Mouse (Mus musculus) erythroblast, embryonic 14.5 days (primary cell): ENCODE results near the gene Mrgpre.

Experiments
- GATA1 ChIP-seq: IDR thresholded peaks from 2 replicates; pipeline ENCODE4 v1.6.1; 2012; ENCODE audit warnings: low read length, inconsistent platforms, mixed read lengths
- TAL1 ChIP-seq: IDR thresholded peaks from 3 replicates; pipeline ENCODE4 v1.6.1; 2012; ENCODE audit warnings: low read length, inconsistent platforms, mixed read lengths

GRCm38 (mm10) chr7:143829504-143830331, 45.4 kb upstream of the Mrgpre start:
- no peak for TF ChIP-seq TAL1
- TF ChIP-seq GATA1: no peak
